Mouse (Mus musculus) intestine, embryonic 14.5 days (tissue): ENCODE measurements around the gene Ctnnal1. TPM values are rescaled to one million over a fixed set of nuclear protein-coding genes. Genes with fewer than 3 reads are reported as not detected.

ENCODE experiments used
- ATAC-seq: fragments of 200-750 bp; cut with Nextera tagmentation; replicated peaks from 2 replicates; pipeline ENCODE4 v1.8.0; 2017; ENCODE audit warnings: low read depth, moderate number of reproducible peaks, moderate TSS enrichment, moderate library complexity; ENCODE audit not compliant: low FRiP score, low TSS enrichment
- DNase-seq: peaks from one replicate; pipeline ENCODE4 v3.0.0-alpha.2; 2018; ENCODE audit warnings: low spot score
- H3K27ac ChIP-seq: fragments of 300-500 bp; sonication (generic); 2 replicates; pipeline ENCODE4 v1.5.1; 2014; ENCODE audit warnings: low read depth, mild to moderate bottlenecking, control low read depth
- H3K27me3 ChIP-seq: fragments of 300-500 bp; sonication (generic); replicated peaks from 2 replicates; pipeline ENCODE4 v1.6.1; 2014; ENCODE audit warnings: low read length, control low read depth; ENCODE audit not compliant: control insufficient read depth, insufficient read depth
- H3K36me3 ChIP-seq: fragments of 300-500 bp; sonication (generic); 2 replicates; pipeline ENCODE4 v1.6.1; 2014; ENCODE audit warnings: low read length, control low read depth; ENCODE audit not compliant: control insufficient read depth, insufficient read depth
- H3K4me1 ChIP-seq: fragments of 300-500 bp; sonication (generic); replicated peaks from 2 replicates; pipeline ENCODE4 v1.6.1; 2014; ENCODE audit warnings: low read length, control low read depth, mixed read lengths; ENCODE audit not compliant: control insufficient read depth, insufficient read depth
- H3K4me2 ChIP-seq: fragments of 300-500 bp; sonication (generic); 2 replicates; pipeline ENCODE4 v1.6.1; 2014; ENCODE audit warnings: low read length
- H3K4me3 ChIP-seq: fragments of 300-500 bp; sonication (generic); 2 replicates; pipeline ENCODE4 v1.5.1; 2014; ENCODE audit warnings: low read depth, low read length, control low read depth, mixed read lengths
- H3K9ac ChIP-seq: fragments of 300-500 bp; sonication (generic); 2 replicates; pipeline ENCODE4 v1.6.1; 2014; ENCODE audit warnings: mild to moderate bottlenecking, low read length
- H3K9me3 ChIP-seq: fragments of 300-500 bp; sonication (generic); 2 replicates; pipeline ENCODE4 v1.6.1; 2016; ENCODE audit warnings: low read length, control low read depth; ENCODE audit not compliant: control insufficient read depth
- WGBS: fragments of 180-500 bp; shearing (Covaris S2); extraction: QIAGEN DNeasy Blood & Tissue Kit; methylation state at CpG from one replicate; pipeline ENCODE4 v1.1.7; 2014; 5-methylcytosine and 5-hydroxymethylcytosine counted together
- polyA plus RNA-seq: library from polyadenylated mRNA; unstranded; fragments of >200 nt; fragmentation: Nextera tagmentation; extraction: Ambion mirVana; gene quantifications from 2 replicates; pipeline ENCODE4 v1.2.1, GENCODE M21; 2014

The Ctnnal1 gene
- polyA plus RNA-seq, 1 experiment from 2014 or later: 30.4 TPM

- H3K9ac ChIP-seq: no peak overlapping the region
- DNase-seq: no peak
- H3K27ac ChIP-seq: no peak overlapping the region
- H3K4me3 ChIP-seq: no peak overlapping the region
- H3K9me3 ChIP-seq: no peaks in the 10 kb centered on the region
- no peaks in the 10 kb centered on the region for H3K27me3 ChIP-seq
- no peaks in the 10 kb centered on the region for H3K4me1 ChIP-seq
- peaks cover 23% of the 10 kb centered on the region for H3K36me3 ChIP-seq
- 68% methylated on average over 3 of the region's 3 CpGs for WGBS
- no peak for ATAC-seq
- H3K4me2 ChIP-seq: no peak overlapping the region
These were observed 53.3 kb downstream of the Ctnnal1 start for GRCm38 (mm10) chr4:56811642-56812041.

GRCm38 (mm10) chr4:56809050-56809449 is 55.9 kb downstream of the Ctnnal1 start:
- H3K9me3 ChIP-seq: no peaks in the 10 kb centered on the region
- no peak overlapping the region for H3K27ac ChIP-seq
- ATAC-seq (no peak), DNase-seq (no peak)
- H3K27me3 ChIP-seq: no peaks in the 10 kb centered on the region
- H3K4me1 ChIP-seq: no peaks in the 10 kb centered on the region
- 82% methylated on average over 4 of the region's 4 CpGs for WGBS
- peaks cover 41% of the 10 kb centered on the region for H3K36me3 ChIP-seq
- no peak overlapping the region for H3K9ac ChIP-seq
- H3K4me3 ChIP-seq: no peak overlapping the region
- H3K4me2 ChIP-seq: no peak overlapping the region

GRCm38 (mm10) chr4:56802669-56803150 is 62.3 kb downstream of the Ctnnal1 start:
- Histone ChIP-seq H3K9me3 (no peaks in the 10 kb centered on the region), H3K36me3 (peaks cover 55% of the 10 kb centered on the region), H3K4me3 (peak overlapping the region; percentile 98), H3K27me3 (no peaks in the 10 kb centered on the region), H3K4me2 (peak overlapping the region; percentile 82), H3K9ac (peak overlapping the region; percentile 86), H3K4me1 (peaks cover 15% of the 10 kb centered on the region), H3K27ac (peak overlapping the region; percentile 70)
- DNase-seq: no peak
- WGBS: 2% methylated on average over 25 of the region's 25 CpGs
- peak; percentile 28 for ATAC-seq

GRCm38 (mm10) chr4:56801907-56802668 is 62.9 kb downstream of the Ctnnal1 start, which contains the start of the genes Elp1 and Fam206a:
Gene Elp1, minus strand, starts transcription at chr4:56802331.
Gene Fam206a, plus strand, starts transcription at chr4:56802345.
- H3K36me3 ChIP-seq: peaks cover 55% of the 10 kb centered on the region
- H3K4me2 ChIP-seq: peak within 1 kb of the TSS; percentile 82
- H3K27ac ChIP-seq: peak within 1 kb of the TSS; percentile 70
- no peaks in the 10 kb centered on the region for H3K9me3 ChIP-seq
- ATAC-seq (peak; percentile 98), DNase-seq (peak; percentile 100)
- no peaks in the 10 kb centered on the region for H3K27me3 ChIP-seq
- H3K4me1 ChIP-seq: peaks cover 15% of the 10 kb centered on the region
- peak within 1 kb of the TSS; percentile 98 for H3K4me3 ChIP-seq
- peak within 1 kb of the TSS; percentile 86 for H3K9ac ChIP-seq
- WGBS: under 1% methylated on average over 72 of the region's 72 CpGs

GRCm38 (mm10) chr4:56791373-56791772 is 73.6 kb downstream of the Ctnnal1 start:
- WGBS: 40% methylated on average over 1 of the region's 1 CpGs
- ATAC-seq: no peak

GRCm38 (mm10) chr4:56771065-56771464 is 93.9 kb downstream of the Ctnnal1 start:
- 60% methylated on average over 1 of the region's 1 CpGs for WGBS
- ATAC-seq (no peak), DNase-seq (no peak)
- Histone ChIP-seq H3K27ac (no peak overlapping the region), H3K9ac (no peak overlapping the region), H3K36me3 (peaks cover 96% of the 10 kb centered on the region), H3K4me2 (no peak overlapping the region), H3K4me3 (no peak overlapping the region), H3K9me3 (no peaks in the 10 kb centered on the region), H3K4me1 (no peaks in the 10 kb centered on the region), H3K27me3 (no peaks in the 10 kb centered on the region)

More at GRCm38 (mm10) chr4:56791373-56791772, 73.6 kb downstream of the Ctnnal1 start:
- Histone ChIP-seq H3K27ac (no peak overlapping the region), H3K4me2 (no peak overlapping the region), H3K4me1 (no peaks in the 10 kb centered on the region), H3K36me3 (peaks cover 91% of the 10 kb centered on the region), H3K9ac (no peak overlapping the region), H3K9me3 (no peaks in the 10 kb centered on the region), H3K4me3 (no peak overlapping the region), H3K27me3 (no peaks in the 10 kb centered on the region)
- no peak for DNase-seq

DNA sequence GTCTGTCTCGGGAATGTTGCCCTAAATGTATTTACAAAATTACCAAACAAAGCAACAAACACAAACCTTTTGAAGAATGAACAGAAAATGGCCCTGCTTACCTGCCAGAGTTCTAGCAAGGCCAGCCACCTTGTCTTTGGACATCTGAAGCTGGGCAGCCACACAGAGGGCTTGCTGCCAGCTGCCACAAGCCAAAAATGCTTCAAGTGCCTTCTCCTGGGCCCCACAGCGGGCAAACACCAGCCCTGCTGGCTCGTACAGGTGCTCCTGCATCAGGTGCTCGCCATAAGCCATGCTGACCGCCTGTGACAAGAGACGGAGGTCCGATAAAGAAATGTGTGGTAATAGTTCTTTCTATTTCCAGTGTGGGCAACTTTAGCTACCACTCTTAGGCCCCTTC is 96.1 kb downstream of the Ctnnal1 start:
- Histone ChIP-seq H3K9me3 (no peaks in the 10 kb centered on the region), H3K9ac (no peak overlapping the region), H3K4me3 (no peak overlapping the region), H3K27me3 (no peaks in the 10 kb centered on the region), H3K36me3 (peaks cover 98% of the 10 kb centered on the region), H3K27ac (no peak overlapping the region), H3K4me2 (no peak overlapping the region), H3K4me1 (no peaks in the 10 kb centered on the region)
- WGBS: 92% methylated on average over 7 of the region's 7 CpGs
- ATAC-seq (no peak), DNase-seq (no peak)

GRCm38 (mm10) chr4:56767861-56768284 is 97.1 kb downstream of the Ctnnal1 start:
- H3K4me1 ChIP-seq: no peaks in the 10 kb centered on the region
- H3K4me2 ChIP-seq: no peak overlapping the region
- H3K9me3 ChIP-seq: no peaks in the 10 kb centered on the region
- DNase-seq: no peak
- H3K27ac ChIP-seq: no peak overlapping the region
- no peaks in the 10 kb centered on the region for H3K27me3 ChIP-seq
- WGBS: 80% methylated on average over 4 of the region's 5 CpGs
- H3K9ac ChIP-seq: no peak overlapping the region
- peaks cover 98% of the 10 kb centered on the region for H3K36me3 ChIP-seq
- ATAC-seq: no peak
- no peak overlapping the region for H3K4me3 ChIP-seq
